Mouse (Mus musculus): Measurements from ENCODE around the gene Samd3. TPM values are rescaled to one million over a fixed set of nuclear protein-coding genes. Genes with fewer than 3 reads are reported as not detected.

The Samd3 gene
- polyA plus RNA-seq, 1 experiment from 2014 or later = not detected

Other genes starting within 250 kb of the Samd3 start
- not detected in 2 replicates for gene Gm9767, start 151.5 kb upstream of the Samd3 start, polyA plus RNA-seq (2014; fragmentation: Nextera tagmentation; extraction: Ambion mirVana)
- 0.80 and 1.3 TPM in 2 replicates for gene Tmem200a, start 150.7 kb upstream of the Samd3 start, polyA plus RNA-seq (2014; fragmentation: Nextera tagmentation; extraction: Ambion mirVana)
- 11.4 and 12.4 TPM in 2 replicates for gene L3mbtl3, start 146.3 kb downstream of the Samd3 start, polyA plus RNA-seq (2014; fragmentation: Nextera tagmentation; extraction: Ambion mirVana)

All from heart, embryonic 11.5 days (tissue).